Mouse (Mus musculus) neural tube, embryonic 14.5 days (tissue): ENCODE measurements at regions not wholly inside any gene's neighbourhood (a gene's known extent, or its start where the extent isn't known, plus 50 kb on each side); places are given as distances from the start of the nearest gene placed in this dataset.

Experiments
- ATAC-seq: fragments of 200-750 bp; cut with Nextera tagmentation; 2 replicates; pipeline ENCODE4 v1.8.0; 2017; ENCODE audit warnings: low read depth, mild to moderate bottlenecking, moderate TSS enrichment, moderate library complexity
- H3K27ac ChIP-seq: fragments of 300-500 bp; sonication (generic); 2 replicates; pipeline ENCODE4 v1.5.1; 2014; ENCODE audit warnings: low read depth, mild to moderate bottlenecking, control low read depth, low read length, moderate library complexity, mixed read lengths
- H3K27me3 ChIP-seq: fragments of 300-500 bp; sonication (generic); 2 replicates; pipeline ENCODE4 v1.6.1; 2014; ENCODE audit warnings: low read length; ENCODE audit not compliant: control insufficient read depth, insufficient read depth
- H3K36me3 ChIP-seq: fragments of 300-500 bp; sonication (generic); 2 replicates; pipeline ENCODE4 v1.6.1; 2014; ENCODE audit warnings: low read length, mixed read lengths; ENCODE audit not compliant: control insufficient read depth, insufficient read depth
- H3K4me1 ChIP-seq: fragments of 300-500 bp; sonication (generic); 2 replicates; pipeline ENCODE4 v1.6.1; 2014; ENCODE audit warnings: low read length; ENCODE audit not compliant: control insufficient read depth, insufficient read depth
- H3K4me2 ChIP-seq: fragments of 300-500 bp; sonication (generic); 2 replicates; pipeline ENCODE4 v1.6.1; 2014; ENCODE audit warnings: mild to moderate bottlenecking, low read depth, low read length, control low read depth
- H3K4me3 ChIP-seq: fragments of 300-500 bp; sonication (generic); 2 replicates; pipeline ENCODE4 v1.5.1; 2014; ENCODE audit warnings: low read depth, low read length, control low read depth, mixed read lengths
- H3K9ac ChIP-seq: fragments of 300-500 bp; sonication (generic); replicated peaks from 2 replicates; pipeline ENCODE4 v1.6.1; 2014; ENCODE audit warnings: low read depth, mild to moderate bottlenecking, control low read depth, low read length, mixed read lengths
- H3K9me3 ChIP-seq: fragments of 300-500 bp; sonication (generic); 2 replicates; pipeline ENCODE4 v1.6.1; 2016; ENCODE audit warnings: low read length; ENCODE audit not compliant: control insufficient read depth
- WGBS: fragments of 180-500 bp; shearing (Covaris S2); extraction: QIAGEN DNeasy Blood & Tissue Kit; methylation state at CpG from one replicate; pipeline ENCODE4 v1.1.7; 2014; 5-methylcytosine and 5-hydroxymethylcytosine counted together

- Histone ChIP-seq H3K4me3 (no peak overlapping the region), H3K9me3 (no peaks in the 10 kb centered on the region), H3K4me2 (no peak overlapping the region), H3K27ac (no peak overlapping the region), H3K4me1 (no peaks in the 10 kb centered on the region), H3K9ac (no peak overlapping the region), H3K27me3 (no peaks in the 10 kb centered on the region), H3K36me3 (no peaks in the 10 kb centered on the region)
- no peak for ATAC-seq
- 52% methylated on average over 9 of the region's 9 CpGs for WGBS
Observed at GRCm38 (mm10) chr15:93686385-93686784, 90.7 kb upstream of the Prickle1 start.

GRCm38 (mm10) chr15:93681602-93682001 is 85.9 kb upstream of the Prickle1 start:
- Histone ChIP-seq H3K9me3 (no peaks in the 10 kb centered on the region), H3K4me3 (no peak overlapping the region), H3K4me1 (no peaks in the 10 kb centered on the region), H3K4me2 (no peak overlapping the region), H3K9ac (no peak overlapping the region), H3K27me3 (no peaks in the 10 kb centered on the region), H3K36me3 (no peaks in the 10 kb centered on the region), H3K27ac (no peak overlapping the region)
- 71% methylated on average over 4 of the region's 4 CpGs for WGBS
- ATAC-seq: no peak

- WGBS: 90% methylated on average over 6 of the region's 6 CpGs
- Histone ChIP-seq H3K4me1 (no peaks in the 10 kb centered on the region), H3K9ac (no peak overlapping the region), H3K27ac (no peak overlapping the region), H3K9me3 (no peaks in the 10 kb centered on the region), H3K4me2 (no peak overlapping the region), H3K36me3 (no peaks in the 10 kb centered on the region), H3K4me3 (no peak overlapping the region), H3K27me3 (no peaks in the 10 kb centered on the region)
- ATAC-seq: no peak
Observed at GRCm38 (mm10) chr15:93675624-93676023, 79.9 kb upstream of the Prickle1 start.

GRCm38 (mm10) chr15:93673976-93674375 is 78.3 kb upstream of the Prickle1 start:
- no peak overlapping the region for H3K4me2 ChIP-seq
- H3K9ac ChIP-seq: no peak overlapping the region
- no peaks in the 10 kb centered on the region for H3K36me3 ChIP-seq
- no peaks in the 10 kb centered on the region for H3K27me3 ChIP-seq
- no peak overlapping the region for H3K4me3 ChIP-seq
- no peak for ATAC-seq
- H3K4me1 ChIP-seq: no peaks in the 10 kb centered on the region
- H3K9me3 ChIP-seq: no peaks in the 10 kb centered on the region
- H3K27ac ChIP-seq: no peak overlapping the region
- 68% methylated on average over 10 of the region's 10 CpGs for WGBS

- ATAC-seq: no peak
- no peak overlapping the region for H3K9ac ChIP-seq
- no peak overlapping the region for H3K4me2 ChIP-seq
- no peaks in the 10 kb centered on the region for H3K9me3 ChIP-seq
- H3K36me3 ChIP-seq: no peaks in the 10 kb centered on the region
- H3K4me3 ChIP-seq: no peak overlapping the region
- H3K27ac ChIP-seq: no peak overlapping the region
- H3K4me1 ChIP-seq: no peaks in the 10 kb centered on the region
- H3K27me3 ChIP-seq: no peaks in the 10 kb centered on the region
- 15% methylated on average over 5 of the region's 5 CpGs for WGBS
Observed at GRCm38 (mm10) chr15:93663876-93664275, 68.2 kb upstream of the Prickle1 start.

GRCm38 (mm10) chr15:93662601-93663000 is 66.9 kb upstream of the Prickle1 start:
- no peaks in the 10 kb centered on the region for H3K9me3 ChIP-seq
- no peak overlapping the region for H3K4me3 ChIP-seq
- no peak overlapping the region for H3K27ac ChIP-seq
- no peaks in the 10 kb centered on the region for H3K4me1 ChIP-seq
- no peak overlapping the region for H3K9ac ChIP-seq
- 94% methylated on average over 1 of the region's 1 CpGs for WGBS
- H3K4me2 ChIP-seq: no peak overlapping the region
- no peaks in the 10 kb centered on the region for H3K36me3 ChIP-seq
- ATAC-seq: no peak
- no peaks in the 10 kb centered on the region for H3K27me3 ChIP-seq

GRCm38 (mm10) chr15:93661801-93662200 is 66.1 kb upstream of the Prickle1 start:
- H3K4me2 ChIP-seq: no peak overlapping the region
- no peaks in the 10 kb centered on the region for H3K4me1 ChIP-seq
- WGBS: 92% methylated on average over 2 of the region's 2 CpGs
- no peaks in the 10 kb centered on the region for H3K27me3 ChIP-seq
- H3K9me3 ChIP-seq: no peaks in the 10 kb centered on the region
- no peak overlapping the region for H3K27ac ChIP-seq
- no peak for ATAC-seq
- no peak overlapping the region for H3K4me3 ChIP-seq
- no peaks in the 10 kb centered on the region for H3K36me3 ChIP-seq
- H3K9ac ChIP-seq: no peak overlapping the region

- Histone ChIP-seq H3K4me1 (no peaks in the 10 kb centered on the region), H3K27ac (no peak overlapping the region), H3K9ac (no peak overlapping the region), H3K27me3 (no peaks in the 10 kb centered on the region), H3K4me3 (no peak overlapping the region), H3K4me2 (no peak overlapping the region), H3K36me3 (no peaks in the 10 kb centered on the region), H3K9me3 (no peaks in the 10 kb centered on the region)
- 33% methylated on average over 14 of the region's 14 CpGs for WGBS
- ATAC-seq: no peak
Observed at GRCm38 (mm10) chr15:93660952-93661648, 65.4 kb upstream of the Prickle1 start.

- Histone ChIP-seq H3K27me3 (no peaks in the 10 kb centered on the region), H3K27ac (no peak overlapping the region), H3K4me3 (no peak overlapping the region), H3K4me1 (no peaks in the 10 kb centered on the region), H3K36me3 (no peaks in the 10 kb centered on the region), H3K9ac (no peak overlapping the region), H3K9me3 (no peaks in the 10 kb centered on the region), H3K4me2 (no peak overlapping the region)
- ATAC-seq: no peak
- WGBS: 92% methylated on average over 6 of the region's 6 CpGs
Observed at GRCm38 (mm10) chr15:93657171-93657570, 61.5 kb upstream of the Prickle1 start.
